Mouse (Mus musculus): Measurements from ENCODE around the gene Clcnkb. TPM values are rescaled to one million over a fixed set of nuclear protein-coding genes. Genes with fewer than 3 reads are reported as not detected.

The Clcnkb gene
- polyA plus RNA-seq, 1 experiment: 0.68 TPM

- no peaks in the 10 kb centered on the region for H3K27me3 ChIP-seq (ENCODE audit: control insufficient read depth, insufficient read depth, low read length)
- H3K4me3 ChIP-seq (ENCODE audit: control insufficient read depth, low read depth, low read length): no peak overlapping the region
- TF ChIP-seq POLR2A (IDR thresholded peaks at IDR 0.05; ENCODE audit: control insufficient read depth, low read depth, low read length) (no peak), CTCF (IDR thresholded peaks at IDR 0.05; ENCODE audit: control insufficient read depth, insufficient read depth, insufficient replicate concordance, low read depth, low read length) (no peak)
- no peak overlapping the region for H3K27ac ChIP-seq (ENCODE audit: control insufficient read depth, insufficient read depth, low read depth, low read length)
- H3K36me3 ChIP-seq (ENCODE audit: control insufficient read depth, insufficient read depth, low read length): no peaks in the 10 kb centered on the region
- no peaks in the 10 kb centered on the region; the same call in 1 of the 2 replicates for H3K4me1 ChIP-seq (ENCODE audit: control insufficient read depth, insufficient read depth, low read length)
These were observed 15.6 kb downstream of the Clcnkb start for GRCm38 (mm10) chr4:141400171-141400570.

DNA sequence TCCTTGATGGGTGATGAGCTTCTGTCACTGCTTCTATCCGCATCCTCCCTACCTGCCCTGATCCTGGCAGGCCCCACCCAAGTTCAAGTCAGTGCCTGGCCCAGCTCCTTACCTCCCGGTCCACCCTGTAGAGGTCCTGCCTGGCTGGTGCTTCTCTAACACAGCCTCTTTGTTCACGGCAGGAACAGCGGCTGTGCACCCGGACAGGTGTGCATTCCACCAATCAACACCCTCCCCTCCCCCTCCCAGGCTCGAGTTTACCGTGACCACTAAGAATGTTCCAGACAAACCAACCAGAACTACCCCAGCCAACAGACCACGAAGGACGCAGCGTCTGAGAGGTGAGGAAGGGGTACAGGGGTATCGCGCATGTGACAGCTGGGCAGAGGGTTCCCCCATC lies 17.3 kb downstream of the Clcnkb start, which contains the start of gene Clcnka:
Clcnka (minus strand) TSS at position 180 of the 400 bp plus-strand sequence.
- no peaks in the 10 kb centered on the region for H3K36me3 ChIP-seq (ENCODE audit: control insufficient read depth, insufficient read depth, low read length)
- H3K4me3 ChIP-seq (ENCODE audit: control insufficient read depth, low read depth, low read length): no peak within 1 kb of the TSS
- H3K4me1 ChIP-seq (ENCODE audit: control insufficient read depth, insufficient read depth, low read length): no peaks in the 10 kb centered on the region; the same call in 1 of the 2 replicates
- H3K27me3 ChIP-seq (ENCODE audit: control insufficient read depth, insufficient read depth, low read length): no peaks in the 10 kb centered on the region
- H3K27ac ChIP-seq (ENCODE audit: control insufficient read depth, insufficient read depth, low read depth, low read length): no peak within 1 kb of the TSS
- TF ChIP-seq POLR2A (IDR thresholded peaks at IDR 0.05; ENCODE audit: control insufficient read depth, low read depth, low read length): no peak
- no peak for TF ChIP-seq CTCF (IDR thresholded peaks at IDR 0.05; ENCODE audit: control insufficient read depth, insufficient read depth, insufficient replicate concordance, low read depth, low read length)

DNA sequence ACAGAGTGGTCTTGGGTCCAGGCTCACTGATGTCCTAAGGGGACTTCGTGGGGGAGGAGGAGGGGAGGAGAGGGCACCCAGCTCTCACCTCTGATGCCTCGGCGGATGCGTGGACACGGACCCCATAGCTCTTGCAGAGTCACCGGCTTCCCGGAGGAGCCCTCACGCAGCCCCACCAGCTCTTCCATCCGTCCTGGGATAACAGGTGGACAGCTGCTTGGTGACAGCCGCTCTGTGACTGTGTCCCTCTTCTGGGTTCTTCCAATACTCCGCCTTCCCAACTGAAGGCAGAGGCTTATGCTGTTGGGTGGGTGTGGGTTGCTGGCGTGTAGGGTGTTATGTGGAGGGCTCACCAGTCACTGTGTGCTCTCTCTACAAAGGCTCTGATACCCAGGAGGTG lies 18.0 kb downstream of the Clcnkb start:
- Histone ChIP-seq H3K27ac (ENCODE audit: control insufficient read depth, insufficient read depth, low read depth, low read length) (no peak overlapping the region), H3K27me3 (ENCODE audit: control insufficient read depth, insufficient read depth, low read length) (no peaks in the 10 kb centered on the region)
- TF ChIP-seq CTCF (IDR thresholded peaks at IDR 0.05; ENCODE audit: control insufficient read depth, insufficient read depth, insufficient replicate concordance, low read depth, low read length) (no peak), POLR2A (IDR thresholded peaks at IDR 0.05; ENCODE audit: control insufficient read depth, low read depth, low read length) (no peak)

GRCm38 (mm10) chr4:141394751-141395150 lies 21.1 kb downstream of the Clcnkb start:
- H3K27me3 ChIP-seq (ENCODE audit: control insufficient read depth, insufficient read depth, low read length): no peaks in the 10 kb centered on the region
- H3K27ac ChIP-seq (ENCODE audit: control insufficient read depth, insufficient read depth, low read depth, low read length): no peak overlapping the region
- no peak overlapping the region; the same call in 1 of the 2 replicates for H3K4me3 ChIP-seq (ENCODE audit: control insufficient read depth, low read depth, low read length)
- no peaks in the 10 kb centered on the region for H3K36me3 ChIP-seq (ENCODE audit: control insufficient read depth, insufficient read depth, low read length)
- no peak for TF ChIP-seq POLR2A (IDR thresholded peaks at IDR 0.05; ENCODE audit: control insufficient read depth, low read depth, low read length)
- no peak for TF ChIP-seq CTCF (IDR thresholded peaks at IDR 0.05; ENCODE audit: control insufficient read depth, insufficient read depth, insufficient replicate concordance, low read depth, low read length)
- no peaks in the 10 kb centered on the region; the same call in 1 of the 2 replicates for H3K4me1 ChIP-seq (ENCODE audit: control insufficient read depth, insufficient read depth, low read length)

More for the DNA sequence above, 18.0 kb downstream of the Clcnkb start:
- no peaks in the 10 kb centered on the region; the same call in 1 of the 2 replicates for H3K4me1 ChIP-seq (ENCODE audit: control insufficient read depth, insufficient read depth, low read length)
- H3K36me3 ChIP-seq (ENCODE audit: control insufficient read depth, insufficient read depth, low read length): no peaks in the 10 kb centered on the region
- no peak overlapping the region for H3K4me3 ChIP-seq (ENCODE audit: control insufficient read depth, low read depth, low read length)

GRCm38 (mm10) chr4:141391293-141391692 lies 24.5 kb downstream of the Clcnkb start:
- Histone ChIP-seq H3K4me3 (ENCODE audit: control insufficient read depth, low read depth, low read length) (no peak overlapping the region), H3K4me1 (ENCODE audit: control insufficient read depth, insufficient read depth, low read length) (no peaks in the 10 kb centered on the region; the same call in 1 of the 2 replicates), H3K27ac (ENCODE audit: control insufficient read depth, insufficient read depth, low read depth, low read length) (no peak overlapping the region), H3K27me3 (ENCODE audit: control insufficient read depth, insufficient read depth, low read length) (no peaks in the 10 kb centered on the region), H3K36me3 (ENCODE audit: control insufficient read depth, insufficient read depth, low read length) (no peaks in the 10 kb centered on the region)
- TF ChIP-seq POLR2A (IDR thresholded peaks at IDR 0.05; ENCODE audit: control insufficient read depth, low read depth, low read length) (no peak), CTCF (IDR thresholded peaks at IDR 0.05; ENCODE audit: control insufficient read depth, insufficient read depth, insufficient replicate concordance, low read depth, low read length) (no peak)

- no peaks in the 10 kb centered on the region; the same call in 1 of the 2 replicates for H3K4me1 ChIP-seq (ENCODE audit: control insufficient read depth, insufficient read depth, low read length)
- H3K4me3 ChIP-seq (ENCODE audit: control insufficient read depth, low read depth, low read length): no peak overlapping the region
- no peak overlapping the region for H3K27ac ChIP-seq (ENCODE audit: control insufficient read depth, insufficient read depth, low read depth, low read length)
- H3K36me3 ChIP-seq (ENCODE audit: control insufficient read depth, insufficient read depth, low read length): no peaks in the 10 kb centered on the region
- TF ChIP-seq POLR2A (IDR thresholded peaks at IDR 0.05; ENCODE audit: control insufficient read depth, low read depth, low read length): no peak
- no peak for TF ChIP-seq CTCF (IDR thresholded peaks at IDR 0.05; ENCODE audit: control insufficient read depth, insufficient read depth, insufficient replicate concordance, low read depth, low read length)
- no peaks in the 10 kb centered on the region for H3K27me3 ChIP-seq (ENCODE audit: control insufficient read depth, insufficient read depth, low read length)
These were observed 26.3 kb downstream of the Clcnkb start for GRCm38 (mm10) chr4:141389366-141390150.

DNA sequence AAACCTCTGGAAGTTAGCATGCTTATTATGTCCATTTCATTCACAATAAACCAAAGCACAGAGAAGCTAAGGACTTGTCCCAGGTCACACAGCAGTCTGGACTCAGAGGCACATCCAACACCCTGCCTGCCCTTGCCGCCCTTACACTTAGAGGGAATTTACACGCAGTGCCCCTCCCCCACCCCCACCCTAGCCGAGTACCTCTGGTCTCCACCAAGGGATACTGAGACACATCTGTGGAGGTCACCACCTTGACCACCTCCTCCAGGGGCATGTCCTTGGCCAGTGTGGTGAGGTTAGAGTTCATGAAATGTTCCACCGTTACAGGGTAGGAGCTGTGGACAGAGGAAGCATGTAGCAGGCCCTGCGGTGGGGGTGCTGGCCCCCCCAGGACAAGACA lies 27.9 kb downstream of the Clcnkb start:
- Histone ChIP-seq H3K36me3 (ENCODE audit: control insufficient read depth, insufficient read depth, low read length) (no peaks in the 10 kb centered on the region), H3K4me1 (ENCODE audit: control insufficient read depth, insufficient read depth, low read length) (no peaks in the 10 kb centered on the region; the same call in 1 of the 2 replicates), H3K4me3 (ENCODE audit: control insufficient read depth, low read depth, low read length) (no peak overlapping the region), H3K27me3 (ENCODE audit: control insufficient read depth, insufficient read depth, low read length) (no peaks in the 10 kb centered on the region), H3K27ac (ENCODE audit: control insufficient read depth, insufficient read depth, low read depth, low read length) (no peak overlapping the region)
- TF ChIP-seq CTCF (IDR thresholded peaks at IDR 0.05; ENCODE audit: control insufficient read depth, insufficient read depth, insufficient replicate concordance, low read depth, low read length) (no peak), POLR2A (IDR thresholded peaks at IDR 0.05; ENCODE audit: control insufficient read depth, low read depth, low read length) (no peak)
